Mouse (Mus musculus): ENCODE data around the gene Olfr137. TPM values are rescaled to one million over a fixed set of nuclear protein-coding genes. Genes with fewer than 3 reads are reported as not detected.

Gene Olfr137
- total RNA-seq (2015): not detected in 2 replicates
- not detected in 2 replicates for total RNA-seq (2017)

GRCm38 (mm10) chr17:38307470-38307869, at the start of gene Olfr137:
TSS of gene Olfr137 (minus strand) at chr17:38307570.
- ATAC-seq (replicated peaks; ENCODE audit: poor library complexity): no peak

GRCm38 (mm10) chr17:38329531-38329930, 22.2 kb upstream of the Olfr137 start, which contains the start of gene Olfr136:
TSS of gene Olfr136 (plus strand) at chr17:38329831.
- ATAC-seq (replicated peaks; ENCODE audit: poor library complexity): no peak

GRCm38 (mm10) chr17:38260735-38261134, 46.6 kb downstream of the Olfr137 start, which contains the start of gene Olfr138:
TSS of gene Olfr138 (plus strand) at chr17:38261035.
- ATAC-seq (replicated peaks; ENCODE audit: poor library complexity): no peak

Other genes with a start within 250 kb of the Olfr137 start
- gene Olfr129, start 247.5 kb downstream of the Olfr137 start, total RNA-seq (2015): not detected in 2 replicates
- gene Olfr129, start 247.5 kb downstream of the Olfr137 start, total RNA-seq (2017): not detected in 2 replicates
- not detected in 2 replicates for gene Olfr130, start 243.6 kb downstream of the Olfr137 start, total RNA-seq (2015)
- gene Olfr130, start 243.6 kb downstream of the Olfr137 start, total RNA-seq (2017): not detected in 2 replicates
- not detected in 2 replicates for gene Olfr131, start 218.9 kb downstream of the Olfr137 start, total RNA-seq (2015)
- gene Olfr131, start 218.9 kb downstream of the Olfr137 start, total RNA-seq (2017): not detected in 2 replicates
- gene Olfr132, start 173.0 kb downstream of the Olfr137 start, total RNA-seq (2015): not detected in 2 replicates
- not detected in 2 replicates for gene Olfr132, start 173.0 kb downstream of the Olfr137 start, total RNA-seq (2017)
- gene Olfr133, start 162.3 kb downstream of the Olfr137 start, total RNA-seq (2015): not detected in 2 replicates
- gene Olfr133, start 162.3 kb downstream of the Olfr137 start, total RNA-seq (2017): not detected in 2 replicates
- not detected in 2 replicates for gene Olfr134, start 136.2 kb downstream of the Olfr137 start, total RNA-seq (2015)
- gene Olfr134, start 136.2 kb downstream of the Olfr137 start, total RNA-seq (2017): not detected in 2 replicates
- not detected in 2 replicates for gene Olfr135, start 103.2 kb downstream of the Olfr137 start, total RNA-seq (2015)
- not detected in 2 replicates for gene Olfr135, start 103.2 kb downstream of the Olfr137 start, total RNA-seq (2017)
- gene Olfr138, start 46.5 kb downstream of the Olfr137 start, total RNA-seq (2015): not detected in 2 replicates
- not detected in 2 replicates for gene Olfr138, start 46.5 kb downstream of the Olfr137 start, total RNA-seq (2017)
- gene Olfr136, start 22.3 kb upstream of the Olfr137 start, total RNA-seq (2015): not detected in 2 replicates
- gene Olfr136, start 22.3 kb upstream of the Olfr137 start, total RNA-seq (2017): not detected in 2 replicates
- gene Esp36, start 112.6 kb upstream of the Olfr137 start, total RNA-seq (2015): not detected in 2 replicates
- not detected in 2 replicates for gene Esp36, start 112.6 kb upstream of the Olfr137 start, total RNA-seq (2017)
- gene Esp34, start 246.6 kb upstream of the Olfr137 start, total RNA-seq (2015): not detected in 2 replicates
- gene Esp34, start 246.6 kb upstream of the Olfr137 start, total RNA-seq (2017): not detected in 2 replicates